Comparison of ENCODE assay signal across 23 mouse cellular contexts in genomic region chr5:49979246-49979645, GRCm38 (mm10).
DNase-seq lines count a peak whose midpoint lies in the region; ATAC-seq and TF ChIP-seq lines count a peak whose summit lies in the region.
"Had no signal": no experiment of that assay in that cellular context is flagged by ENCODE, and none has a peak within 500 bp of the region (broad histone marks: within the 10 kb centered on the region; RNA-seq: fewer than 3 reads in every experiment).

No protein-coding gene starts in this region.

- WGBS in kidney, postnatal 0 days: 82% methylated on average over 14 of the region's 14 CpGs
- WGBS in lung, embryonic 14.5 days: 81% methylated on average over 14 of the region's 14 CpGs

- H3K27ac ChIP-seq in kidney, postnatal 0 days: no peak overlapping the region
- H3K27ac ChIP-seq in lung, embryonic 14.5 days (ENCODE audit: low read depth): no peak overlapping the region
- H3K27ac ChIP-seq: forebrain, embryonic 10.5 days; forebrain, embryonic 13.5 days; heart, adult 2 months; heart, embryonic 10.5 days; heart, embryonic 13.5 days; hindbrain, embryonic 14.5 days had no signal

- H3K4me3 ChIP-seq in kidney, postnatal 0 days (replicated peaks; ENCODE audit: low read depth, low read length): no peak overlapping the region
- no peak overlapping the region for H3K4me3 ChIP-seq in lung, embryonic 14.5 days (ENCODE audit: low read depth, low read length)
- H3K4me3 ChIP-seq: forebrain, embryonic 10.5 days; forebrain, embryonic 13.5 days; heart, adult 2 months; heart, embryonic 10.5 days; heart, embryonic 13.5 days had no signal

- no peak overlapping the region for H3K4me2 ChIP-seq in kidney, postnatal 0 days (ENCODE audit: low read length)
- no peak overlapping the region for H3K4me2 ChIP-seq in lung, embryonic 14.5 days
- H3K4me2 ChIP-seq: forebrain, embryonic 13.5 days; heart, embryonic 13.5 days; hindbrain, embryonic 14.5 days had no signal

- no peak for ATAC-seq in kidney, postnatal 0 days (replicated peaks; ENCODE audit: low FRiP score, low read depth)
- ATAC-seq in lung, embryonic 14.5 days (ENCODE audit: insufficient read depth): no peak
- ATAC-seq: CD4-positive, CD25-positive, alpha-beta regulatory T cell, adult 4 months; forebrain, embryonic 13.5 days; forebrain, embryonic 16.5 days had no signal

- H3K36me3 ChIP-seq in kidney, postnatal 0 days (ENCODE audit: insufficient read depth, low read length): peaks cover 13% of the 10 kb centered on the region
- H3K36me3 ChIP-seq in lung, embryonic 14.5 days (ENCODE audit: insufficient read depth): peaks cover 34% of the 10 kb centered on the region; the same call in 1 of the 2 replicates

- no peak overlapping the region for H3K9ac ChIP-seq in kidney, postnatal 0 days (ENCODE audit: low read depth, low read length)
- H3K9ac ChIP-seq in lung, embryonic 14.5 days: no peak overlapping the region
- H3K9ac ChIP-seq: forebrain, embryonic 13.5 days; heart, embryonic 13.5 days; hindbrain, embryonic 14.5 days had no signal

- no peaks in the 10 kb centered on the region for H3K9me3 ChIP-seq in kidney, postnatal 0 days (replicated peaks; ENCODE audit: low read length)
- no peaks in the 10 kb centered on the region for H3K9me3 ChIP-seq in lung, embryonic 14.5 days (ENCODE audit: low read depth, low read length)
- H3K9me3 ChIP-seq: forebrain, embryonic 10.5 days; forebrain, embryonic 13.5 days; heart, embryonic 10.5 days; heart, embryonic 13.5 days had no signal

- H3K4me1 ChIP-seq in kidney, postnatal 0 days (replicated peaks; ENCODE audit: insufficient read depth, low read length): no peaks in the 10 kb centered on the region
- H3K4me1 ChIP-seq in lung, embryonic 14.5 days (ENCODE audit: insufficient read depth): no peaks in the 10 kb centered on the region
- H3K4me1 ChIP-seq: forebrain, embryonic 10.5 days; forebrain, embryonic 13.5 days had no signal

- no peaks in the 10 kb centered on the region for H3K27me3 ChIP-seq in kidney, postnatal 0 days (ENCODE audit: insufficient read depth, low read length)
- H3K27me3 ChIP-seq in lung, embryonic 14.5 days (ENCODE audit: insufficient read depth, low read length): no peaks in the 10 kb centered on the region
- H3K27me3 ChIP-seq: forebrain, embryonic 13.5 days; heart, embryonic 13.5 days had no signal

- no peak for TF ChIP-seq CTCF in kidney, postnatal 0 days (IDR thresholded peaks at IDR 0.05; ENCODE audit: low read depth)
- no peak for TF ChIP-seq CTCF in lung, embryonic 14.5 days (IDR thresholded peaks at IDR 0.05; ENCODE audit: low read depth)

- DNase-seq in kidney, postnatal 0 days (ENCODE audit: low spot score): peak; percentile 24
- DNase-seq in kidney, postnatal 36 days: no peak
- DNase-seq in lung, embryonic 14.5 days: peak; percentile 63
- DNase-seq in lung, postnatal 36 days: no peak
- peak; percentile 35 for DNase-seq in lung, postnatal 10 days
- DNase-seq in lung, adult 18-20 months: no peak
- DNase-seq: adrenal gland, adult 8-10 months; adrenal gland, postnatal 36 days; cerebellum, adult 18-20 months; cerebellum, adult 9-10 months; cerebellum, postnatal 14 days; gastrocnemius, postnatal 10 days; gastrocnemius, postnatal 36 days; heart, adult 2 months; heart, postnatal 14 days; heart, postnatal 4 days had no signal

Comparison
In these comparisons a context has a peak if more than half of its experiments do, and no peak if none do; other contexts are left out.
1. DNase-seq: peak in kidney, postnatal 0 days (single experiment), lung, embryonic 14.5 days (single experiment) and lung, postnatal 10 days (single experiment); none in kidney, postnatal 36 days (0 of 2), lung, postnatal 36 days (single experiment) and lung, adult 18-20 months (0 of 2).